Mouse (Mus musculus): ENCODE measurements around the gene Gm3591. TPM values are rescaled to one million over a fixed set of nuclear protein-coding genes. Genes with fewer than 3 reads are reported as not detected.

Gm3591 gene
- 0.04 TPM in 1 of 2 replicates, not detected in the other for polyA plus RNA-seq (2012; rRNA removed)

DNA sequence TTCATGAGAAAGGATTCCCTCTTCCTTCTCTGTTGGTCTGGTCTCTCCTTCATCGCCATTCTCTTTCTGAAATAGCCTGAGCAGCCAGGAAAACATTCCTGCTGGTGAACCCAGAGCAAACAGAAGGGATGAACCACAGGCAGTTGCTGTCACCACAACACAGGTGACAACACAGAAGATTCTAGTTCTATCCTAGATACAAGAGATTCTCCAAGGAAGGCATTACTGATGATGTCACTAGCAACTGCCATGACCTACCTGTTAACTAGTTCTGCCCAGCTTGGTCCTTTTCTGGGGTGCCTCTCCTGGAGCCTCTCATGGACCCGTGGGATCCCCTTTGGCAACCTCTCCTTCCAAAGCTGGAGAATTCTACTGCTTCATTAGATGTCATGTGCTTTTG, at the start of gene Gm3591:
Gm3591 (minus strand) TSS at position 101 of the 400 bp plus-strand sequence.

GRCm38 (mm10) chr14:6444511-6444910, 32.2 kb upstream of the Gm3591 start, which contains the start of gene Gm3594:
Gene Gm3594, minus strand, starts transcription at chr14:6444611.

GRCm38 (mm10) chr14:6390219-6390618, 22.1 kb downstream of the Gm3591 start, which contains the start of gene Gm16440:
Gene Gm16440, minus strand, starts transcription at chr14:6390319.

Other genes starting within 250 kb of the Gm3591 start
- gene Gm21560, start 193.2 kb downstream of the Gm3591 start, polyA plus RNA-seq (2012; rRNA removed) = not detected in 2 replicates
- 0.04 TPM in 1 of 2 replicates, not detected in the other for gene Gm3411, start 125.2 kb downstream of the Gm3591 start, polyA plus RNA-seq (2012; rRNA removed)
- gene Gm21103, start 107.6 kb downstream of the Gm3591 start, polyA plus RNA-seq (2012; rRNA removed) = not detected in 2 replicates
- not detected in 2 replicates for gene Gm3618, start 68.8 kb downstream of the Gm3591 start, polyA plus RNA-seq (2012; rRNA removed)
- gene Gm16440, start 22.2 kb downstream of the Gm3591 start, polyA plus RNA-seq (2012; rRNA removed) = not detected in 2 replicates
- not detected in 2 replicates for gene Gm3594, start 32.1 kb upstream of the Gm3591 start, polyA plus RNA-seq (2012; rRNA removed)
- not detected in 2 replicates for gene Gm8356, start 124.8 kb upstream of the Gm3591 start, polyA plus RNA-seq (2012; rRNA removed)
- gene Gm3629, start 178.1 kb upstream of the Gm3591 start, polyA plus RNA-seq (2012; rRNA removed) = not detected in 2 replicates
- not detected in 2 replicates for gene Gm3460, start 209.9 kb upstream of the Gm3591 start, polyA plus RNA-seq (2012; rRNA removed)